Mouse (Mus musculus) limb, embryonic 12.5 days (tissue): ENCODE data around the gene Arl5c. TPM values are rescaled to one million over a fixed set of nuclear protein-coding genes. Genes with fewer than 3 reads are reported as not detected.

Experiments used
- ATAC-seq: fragments of 200-750 bp; cut with Nextera tagmentation; 2 replicates; pipeline ENCODE4 v1.8.0; 2017; ENCODE audit warnings: low read depth, moderate TSS enrichment; ENCODE audit not compliant: insufficient number of reproducible peaks, insufficient read depth, low FRiP score, low TSS enrichment
- H3K27ac ChIP-seq: fragments of 300-500 bp; sonication (generic); 2 replicates; pipeline ENCODE4 v1.5.1; 2016; ENCODE audit warnings: mild to moderate bottlenecking, moderate library complexity
- H3K27me3 ChIP-seq: fragments of 300-500 bp; sonication (generic); 2 replicates; pipeline ENCODE4 v1.6.1; 2016; ENCODE audit warnings: mild to moderate bottlenecking, moderate library complexity
- H3K36me3 ChIP-seq: fragments of 300-500 bp; sonication (generic); 2 replicates; pipeline ENCODE4 v1.6.1; 2016; ENCODE audit warnings: mild to moderate bottlenecking, moderate library complexity
- H3K4me1 ChIP-seq: fragments of 300-500 bp; sonication (generic); replicated peaks from 2 replicates; pipeline ENCODE4 v1.6.1; 2016
- H3K4me2 ChIP-seq: fragments of 300-500 bp; sonication (generic); 2 replicates; pipeline ENCODE4 v1.6.1; 2016; ENCODE audit warnings: mild to moderate bottlenecking, moderate library complexity
- H3K4me3 ChIP-seq: fragments of 300-500 bp; sonication (generic); replicated peaks from 2 replicates; pipeline ENCODE4 v1.5.1; 2016; ENCODE audit warnings: mild to moderate bottlenecking
- H3K9ac ChIP-seq: fragments of 300-500 bp; sonication (generic); replicated peaks from 2 replicates; pipeline ENCODE4 v1.6.1; 2016; ENCODE audit warnings: mild to moderate bottlenecking, moderate library complexity
- H3K9me3 ChIP-seq: fragments of 300-500 bp; sonication (generic); 2 replicates; pipeline ENCODE4 v1.6.1; 2016; ENCODE audit warnings: mild to moderate bottlenecking, moderate library complexity
- WGBS: fragments of 180-500 bp; shearing (Covaris S2); methylation state at CpG from one replicate; pipeline ENCODE4 v1.1.7; 2016; 5-methylcytosine and 5-hydroxymethylcytosine counted together
- polyA plus RNA-seq: library from polyadenylated mRNA; unstranded; fragments of >200 nt; fragmentation: Nextera tagmentation; extraction: Ambion mirVana; gene quantifications from 2 replicates; pipeline ENCODE4 v1.2.1, GENCODE M21; 2016

Gene Arl5c
- 5.9 and 7.1 TPM in 2 replicates for polyA plus RNA-seq

- Histone ChIP-seq H3K9me3 (no peaks in the 10 kb centered on the region), H3K36me3 (no peaks in the 10 kb centered on the region), H3K4me1 (peaks cover 24% of the 10 kb centered on the region), H3K4me3 (peak within 1 kb of the TSS; percentile 52), H3K27ac (no peak within 1 kb of the TSS), H3K27me3 (peaks cover 43% of the 10 kb centered on the region), H3K9ac (peak within 1 kb of the TSS; percentile 52), H3K4me2 (peak within 1 kb of the TSS; percentile 91)
- WGBS = 1% methylated on average over 26 of the region's 26 CpGs
- ATAC-seq = peak; percentile 52; the same call in 1 of the 2 replicates
Observed at GRCm38 (mm10) chr11:97995564-97996288, at the start of gene Arl5c. Arl5c (minus strand) TSS chr11:97996181.

- no peaks in the 10 kb centered on the region for H3K36me3 ChIP-seq
- H3K9me3 ChIP-seq = no peaks in the 10 kb centered on the region
- H3K4me1 ChIP-seq = 0 out of 2 replicates have a peak, but pooled peaks cover 4% of the 10 kb centered on the region
- H3K4me2 ChIP-seq = no peak overlapping the region
- peaks cover 46% of the 10 kb centered on the region for H3K27me3 ChIP-seq
- WGBS = 71% methylated on average over 4 of the region's 4 CpGs
- ATAC-seq = no peak
- H3K9ac ChIP-seq = no peak overlapping the region
- H3K27ac ChIP-seq = no peak overlapping the region
- no peak overlapping the region for H3K4me3 ChIP-seq
Observed at GRCm38 (mm10) chr11:98045596-98045995, 49.6 kb upstream of the Arl5c start.

- Histone ChIP-seq H3K27ac (no peak overlapping the region), H3K4me3 (no peak overlapping the region), H3K9me3 (no peaks in the 10 kb centered on the region), H3K9ac (no peak overlapping the region), H3K4me1 (no peaks in the 10 kb centered on the region), H3K27me3 (peaks cover 30% of the 10 kb centered on the region), H3K4me2 (no peak overlapping the region), H3K36me3 (no peaks in the 10 kb centered on the region)
- no peak for ATAC-seq
- 74% methylated on average over 5 of the region's 5 CpGs for WGBS
Observed at GRCm38 (mm10) chr11:98044074-98044473, 48.1 kb upstream of the Arl5c start.

GRCm38 (mm10) chr11:98042741-98043140 is 46.8 kb upstream of the Arl5c start:
- no peak overlapping the region for H3K27ac ChIP-seq
- H3K27me3 ChIP-seq = peaks cover 23% of the 10 kb centered on the region
- H3K9ac ChIP-seq = no peak overlapping the region
- 86% methylated on average over 6 of the region's 6 CpGs for whole genome bisulfite sequencing
- ATAC-seq = no peak
- H3K9me3 ChIP-seq = no peaks in the 10 kb centered on the region
- no peaks in the 10 kb centered on the region for H3K36me3 ChIP-seq
- no peak overlapping the region for H3K4me2 ChIP-seq
- H3K4me1 ChIP-seq = no peaks in the 10 kb centered on the region
- no peak overlapping the region for H3K4me3 ChIP-seq

GRCm38 (mm10) chr11:98040975-98041374 is 45.0 kb upstream of the Arl5c start:
- no peaks in the 10 kb centered on the region for H3K36me3 ChIP-seq
- ATAC-seq = no peak
- H3K4me2 ChIP-seq = no peak overlapping the region
- H3K27ac ChIP-seq = no peak overlapping the region
- H3K4me3 ChIP-seq = no peak overlapping the region
- H3K9me3 ChIP-seq = no peaks in the 10 kb centered on the region
- H3K4me1 ChIP-seq = peaks cover 7% of the 10 kb centered on the region
- 72% methylated on average over 8 of the region's 8 CpGs for WGBS
- H3K9ac ChIP-seq = no peak overlapping the region
- H3K27me3 ChIP-seq = peaks cover 35% of the 10 kb centered on the region

GRCm38 (mm10) chr11:98037871-98038270 is 41.9 kb upstream of the Arl5c start:
- Histone ChIP-seq H3K27ac (no peak overlapping the region), H3K27me3 (peaks cover 41% of the 10 kb centered on the region), H3K36me3 (no peaks in the 10 kb centered on the region), H3K4me3 (no peak overlapping the region), H3K4me1 (peaks cover 20% of the 10 kb centered on the region), H3K9ac (no peak overlapping the region), H3K4me2 (no peak overlapping the region), H3K9me3 (no peaks in the 10 kb centered on the region)
- WGBS = 64% methylated on average over 14 of the region's 14 CpGs
- no peak for ATAC-seq

GRCm38 (mm10) chr11:98035977-98036377 is 40.0 kb upstream of the Arl5c start:
- no peaks in the 10 kb centered on the region for H3K9me3 ChIP-seq
- H3K27me3 ChIP-seq = peaks cover 41% of the 10 kb centered on the region
- no peak overlapping the region for H3K27ac ChIP-seq
- under 1% methylated on average over 27 of the region's 27 CpGs for WGBS
- H3K9ac ChIP-seq = peak overlapping the region; percentile 46
- H3K4me2 ChIP-seq = peak overlapping the region; percentile 74
- peaks cover 20% of the 10 kb centered on the region for H3K4me1 ChIP-seq
- ATAC-seq = no peak
- peak overlapping the region; percentile 35 for H3K4me3 ChIP-seq
- H3K36me3 ChIP-seq = peaks cover 4% of the 10 kb centered on the region

GRCm38 (mm10) chr11:98034840-98035239 is 38.9 kb upstream of the Arl5c start:
- no peak overlapping the region; the same call in 1 of the 2 replicates for H3K4me3 ChIP-seq
- peaks cover 20% of the 10 kb centered on the region for H3K4me1 ChIP-seq
- H3K4me2 ChIP-seq = no peak overlapping the region
- no peak overlapping the region for H3K9ac ChIP-seq
- no peaks in the 10 kb centered on the region for H3K9me3 ChIP-seq
- no peak overlapping the region for H3K27ac ChIP-seq
- H3K36me3 ChIP-seq = peaks cover 15% of the 10 kb centered on the region
- WGBS = 24% methylated on average over 4 of the region's 4 CpGs
- H3K27me3 ChIP-seq = peaks cover 41% of the 10 kb centered on the region
- ATAC-seq = peak; percentile 40; the same call in 1 of the 2 replicates

GRCm38 (mm10) chr11:98034061-98034460 is 38.1 kb upstream of the Arl5c start:
- Histone ChIP-seq H3K9ac (no peak overlapping the region), H3K4me2 (no peak overlapping the region), H3K36me3 (peaks cover 23% of the 10 kb centered on the region), H3K4me1 (peaks cover 20% of the 10 kb centered on the region), H3K9me3 (no peaks in the 10 kb centered on the region), H3K27ac (no peak overlapping the region), H3K27me3 (peaks cover 41% of the 10 kb centered on the region), H3K4me3 (no peak overlapping the region)
- 89% methylated on average over 5 of the region's 5 CpGs for WGBS
- no peak for ATAC-seq

GRCm38 (mm10) chr11:98031443-98031770 is 35.4 kb upstream of the Arl5c start:
- Histone ChIP-seq H3K9me3 (no peaks in the 10 kb centered on the region), H3K36me3 (peaks cover 34% of the 10 kb centered on the region), H3K4me3 (no peak overlapping the region), H3K9ac (no peak overlapping the region), H3K27me3 (peaks cover 22% of the 10 kb centered on the region), H3K4me1 (peaks cover 26% of the 10 kb centered on the region), H3K27ac (no peak overlapping the region), H3K4me2 (no peak overlapping the region)
- ATAC-seq = no peak
- 10% methylated on average over 5 of the region's 5 CpGs for whole genome bisulfite sequencing

GRCm38 (mm10) chr11:98030701-98031442 is 34.9 kb upstream of the Arl5c start:
- no peak overlapping the region for H3K4me3 ChIP-seq
- H3K9ac ChIP-seq = no peak overlapping the region
- H3K4me1 ChIP-seq = peaks cover 25% of the 10 kb centered on the region
- 52% methylated on average over 5 of the region's 5 CpGs for WGBS
- peaks cover 34% of the 10 kb centered on the region for H3K36me3 ChIP-seq
- peaks cover 16% of the 10 kb centered on the region for H3K27me3 ChIP-seq
- ATAC-seq = no peak
- H3K9me3 ChIP-seq = no peaks in the 10 kb centered on the region
- no peak overlapping the region for H3K4me2 ChIP-seq
- H3K27ac ChIP-seq = no peak overlapping the region
